Mouse (Mus musculus) thymus, adult 2 months (tissue): Measurements from ENCODE around the gene Gm20388. TPM values are rescaled to one million over a fixed set of nuclear protein-coding genes. Genes with fewer than 3 reads are reported as not detected.
"Not testable (repeated sequence)": the region's sequence is repeated elsewhere in the genome, so short reads cannot be mapped to it uniquely, and the experiment has no call there.

Experiments
- DNase-seq: peaks from one replicate; pipeline ENCODE4 v3.0.0; 2021
- H3K27ac ChIP-seq: fragments of 200-500 bp; 2 replicates; pipeline ENCODE4 v1.5.1; 2012; ENCODE audit warnings: low read length, control low read depth; ENCODE audit not compliant: control insufficient read depth, insufficient read depth
- H3K27me3 ChIP-seq: fragments of 200-500 bp; 2 replicates; pipeline ENCODE4 v1.6.1; 2012; ENCODE audit warnings: mild to moderate bottlenecking, low read length, moderate library complexity, mixed read lengths; ENCODE audit not compliant: control insufficient read depth, insufficient read depth
- H3K36me3 ChIP-seq: fragments of 200-500 bp; 2 replicates; pipeline ENCODE4 v1.6.1; 2012; ENCODE audit warnings: mild to moderate bottlenecking, low read length, moderate library complexity; ENCODE audit not compliant: control insufficient read depth, insufficient read depth
- H3K4me1 ChIP-seq: fragments of 200-500 bp; replicated peaks from 2 replicates; pipeline ENCODE4 v1.6.1; 2012; ENCODE audit warnings: low read length; ENCODE audit not compliant: control insufficient read depth, insufficient read depth
- H3K4me3 ChIP-seq: fragments of 200-500 bp; 2 replicates; pipeline ENCODE4 v1.5.1; 2012; ENCODE audit warnings: mild to moderate bottlenecking, low read length, control low read depth, moderate library complexity; ENCODE audit not compliant: control insufficient read depth, insufficient read depth
- CTCF ChIP-seq: fragments of 200-500 bp; IDR thresholded peaks from 2 replicates; pipeline ENCODE4 v1.5.1; 2012; ENCODE audit warnings: mild to moderate bottlenecking, control low read depth, low read length, moderate library complexity, borderline replicate concordance; ENCODE audit not compliant: control insufficient read depth, poor library complexity, insufficient read depth; ENCODE audit errors: extremely low read depth
- POLR2A ChIP-seq: fragments of 200-500 bp; IDR thresholded peaks from 2 replicates; pipeline ENCODE4 v1.6.1; 2012; ENCODE audit warnings: mild to moderate bottlenecking, low read length, control low read depth, moderate library complexity; ENCODE audit not compliant: control insufficient read depth, poor library complexity, insufficient read depth; ENCODE audit errors: extremely low read depth
- WGBS: fragments of 180-500 bp; shearing (Covaris S2); methylation state at CpG from one replicate; pipeline ENCODE4 v1.1.7; 2018; 5-methylcytosine and 5-hydroxymethylcytosine counted together
- polyA plus RNA-seq: library from polyadenylated mRNA; depleted of rRNA; stranded (reverse); fragments of >200 nt; gene quantifications from 2 replicates; pipeline ENCODE4 v1.2.3, GENCODE M21; 2012

Gene Gm20388
- polyA plus RNA-seq, 1 experiment = 103 TPM

GRCm38 (mm10) chr8:123536990-123537380 lies 3626.3 kb downstream of the Gm20388 start:
- H3K4me1 ChIP-seq = no peaks in the 10 kb centered on the region
- no peak overlapping the region for H3K4me3 ChIP-seq
- no peak for TF ChIP-seq POLR2A
- TF ChIP-seq CTCF = no peak
- no peaks in the 10 kb centered on the region for H3K36me3 ChIP-seq
- WGBS = 88% methylated on average over 10 of the region's 10 CpGs
- H3K27me3 ChIP-seq = no peaks in the 10 kb centered on the region
- no peak for DNase-seq
- no peak overlapping the region for H3K27ac ChIP-seq

- not testable (repeated sequence) for H3K27me3 ChIP-seq, H3K36me3 ChIP-seq, H3K27ac ChIP-seq, H3K4me3 ChIP-seq, H3K4me1 ChIP-seq
- peak; percentile 35 for DNase-seq
- WGBS = 86% methylated on average over 7 of the region's 14 CpGs
Observed at GRCm38 (mm10) chr8:123537641-123538040, 3627.0 kb downstream of the Gm20388 start.

GRCm38 (mm10) chr8:123564221-123564620 lies 3653.6 kb downstream of the Gm20388 start:
- not testable (repeated sequence) for DNase-seq, H3K27me3 ChIP-seq, H3K4me3 ChIP-seq, H3K4me1 ChIP-seq, H3K36me3 ChIP-seq, H3K27ac ChIP-seq
- no CpG with 5 or more reads among the region's 45 CpGs for WGBS

GRCm38 (mm10) chr8:123575386-123575785 lies 3664.7 kb downstream of the Gm20388 start:
- 82% methylated on average over 4 of the region's 10 CpGs for WGBS
- H3K4me1 ChIP-seq, H3K36me3 ChIP-seq, H3K4me3 ChIP-seq, H3K27me3 ChIP-seq, H3K27ac ChIP-seq, DNase-seq: not testable (repeated sequence)

- WGBS = 81% methylated on average over 15 of the region's 19 CpGs
- not testable (repeated sequence) for H3K4me3 ChIP-seq, H3K27me3 ChIP-seq, H3K4me1 ChIP-seq, H3K27ac ChIP-seq, H3K36me3 ChIP-seq
- peak; percentile 2 for DNase-seq
Observed at GRCm38 (mm10) chr8:123600666-123601172, 3690.1 kb downstream of the Gm20388 start.

GRCm38 (mm10) chr8:123601457-123601856 lies 3690.8 kb downstream of the Gm20388 start:
- H3K4me3 ChIP-seq, H3K27me3 ChIP-seq, H3K4me1 ChIP-seq, H3K36me3 ChIP-seq, DNase-seq, H3K27ac ChIP-seq: not testable (repeated sequence)
- no CpG with 5 or more reads among the region's 40 CpGs for WGBS

- DNase-seq = peak; percentile 1
- H3K36me3 ChIP-seq, H3K27me3 ChIP-seq, H3K4me3 ChIP-seq, H3K27ac ChIP-seq, H3K4me1 ChIP-seq: not testable (repeated sequence)
- WGBS = 69% methylated on average over 3 of the region's 5 CpGs
Observed at GRCm38 (mm10) chr8:123612652-123613051, 3702.0 kb downstream of the Gm20388 start.

GRCm38 (mm10) chr8:123623523-123623922 lies 3712.9 kb downstream of the Gm20388 start:
- not testable (repeated sequence) for H3K4me3 ChIP-seq, H3K27me3 ChIP-seq, H3K36me3 ChIP-seq, H3K4me1 ChIP-seq, DNase-seq, H3K27ac ChIP-seq
- no CpG with 5 or more reads among the region's 39 CpGs for WGBS
